Mouse (Mus musculus) lung, postnatal 0 days (tissue): Measurements from ENCODE around the gene Rsl24d1.

Experiments
- CTCF ChIP-seq: IDR thresholded peaks from 2 replicates; pipeline ENCODE4 v1.5.1; 2016; ENCODE audit warnings: antibody characterized with exemption, mild to moderate bottlenecking
- EP300 ChIP-seq: IDR thresholded peaks from 2 replicates; pipeline ENCODE4 v1.6.1; 2016; ENCODE audit warnings: antibody characterized with exemption, mild to moderate bottlenecking, control low read depth

DNA sequence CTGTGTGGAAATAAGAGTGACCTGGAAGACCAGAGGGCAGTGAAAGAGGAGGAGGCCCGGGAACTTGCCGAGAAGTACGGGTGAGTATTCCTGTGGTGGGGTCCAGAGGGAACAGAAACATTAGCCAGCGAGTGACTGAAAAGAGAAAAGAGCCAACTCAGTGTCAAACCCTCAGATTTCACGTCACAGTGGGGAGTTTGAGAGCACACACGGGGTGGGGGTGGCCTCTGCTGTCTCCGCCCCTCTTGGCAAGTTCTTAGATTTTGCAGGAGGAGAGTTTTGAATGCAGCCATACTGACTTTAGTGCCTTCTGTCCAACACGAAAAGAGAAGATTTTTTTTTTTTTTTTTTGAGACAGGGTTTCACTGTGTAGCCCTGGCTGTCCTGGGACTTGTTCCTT is 26.1 kb upstream of the Rsl24d1 start:
- TF ChIP-seq CTCF (no peak), EP300 (no peak)
